Mouse (Mus musculus) ovary, adult 2 months (tissue): ENCODE results near the gene Gm21750. TPM values are rescaled to one million over a fixed set of nuclear protein-coding genes. Genes with fewer than 3 reads are reported as not detected.

Source experiments
- polyA plus RNA-seq: library from polyadenylated mRNA; depleted of rRNA; stranded (reverse); fragments of >200 nt; gene quantifications from 2 replicates; pipeline ENCODE4 v1.2.3, GENCODE M21; 2012; rRNA removed

The Gm21750 gene
- polyA plus RNA-seq: not detected in 2 replicates

DNA sequence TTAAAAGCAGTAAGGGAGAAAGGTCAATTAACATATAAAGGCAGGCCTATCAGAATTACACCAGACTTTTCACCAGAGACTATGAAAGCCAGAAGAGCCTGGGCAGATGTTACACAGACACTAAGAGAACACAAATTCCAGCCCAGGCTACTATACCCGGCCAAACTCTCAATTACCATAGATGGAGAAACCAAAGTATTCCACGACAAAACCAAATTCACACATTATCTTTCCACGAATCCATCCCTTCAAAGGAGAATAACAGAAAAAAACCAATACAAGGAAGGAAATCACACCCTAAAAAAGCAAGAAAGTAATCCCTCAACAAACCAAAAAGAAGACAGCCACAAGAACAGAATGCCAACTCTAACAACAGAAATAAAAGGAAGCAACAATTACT lies at the start of gene Gm21750:
TSS of gene Gm21750 (plus strand) at position 301 of the 400 bp plus-strand sequence.

Other genes with a start within 250 kb of the Gm21750 start
- gene Med4, start 151.2 kb upstream of the Gm21750 start, polyA plus RNA-seq: 16.5 and 20.4 TPM in 2 replicates
- 12.7 and 13.9 TPM in 2 replicates for gene Sucla2, start 135.9 kb upstream of the Gm21750 start, polyA plus RNA-seq
- 1.3 and 1.4 TPM in 2 replicates for gene Nudt15, start 113.0 kb upstream of the Gm21750 start, polyA plus RNA-seq